Mouse (Mus musculus): ENCODE measurements at regions not wholly inside any gene's neighbourhood (a gene's known extent, or its start where the extent isn't known, plus 50 kb on each side); places are given as distances from the start of the nearest gene placed in this dataset.

- no peak for DNase-seq (ENCODE audit: low spot score in 2 of 2)
These were observed 61.3 kb upstream of the Gm3839 start for GRCm38 (mm10) chr14:11417857-11418256.

GRCm38 (mm10) chr14:11422306-11422705 is 65.8 kb upstream of the Gm3839 start:
- no peak for DNase-seq (ENCODE audit: low spot score in 2 of 2)

GRCm38 (mm10) chr14:11428256-11429240 is 72.0 kb upstream of the Gm3839 start:
- DNase-seq (ENCODE audit: low spot score in 2 of 2), result no peak

- DNase-seq (ENCODE audit: low spot score in 2 of 2), result no peak
These were observed 78.7 kb upstream of the Gm3839 start for GRCm38 (mm10) chr14:11435166-11435784.

- no peak for DNase-seq (ENCODE audit: low spot score in 2 of 2)
These were observed 82.1 kb upstream of the Gm3839 start for GRCm38 (mm10) chr14:11438611-11439010.

- peak in 1 of 2 experiments; percentile 3 for DNase-seq (ENCODE audit: low spot score in 2 of 2)
These were observed 83.7 kb upstream of the Gm3839 start for GRCm38 (mm10) chr14:11440176-11440575.

GRCm38 (mm10) chr14:11449958-11450357 is 93.4 kb upstream of the Gm3839 start:
- no peak for DNase-seq (ENCODE audit: low spot score in 2 of 2)

GRCm38 (mm10) chr14:11477731-11478130 is 75.6 kb upstream of the Ptprg start:
- no peak for DNase-seq (ENCODE audit: low spot score in 2 of 2)

- DNase-seq (ENCODE audit: low spot score in 2 of 2), result no peak
These were observed 71.2 kb upstream of the Ptprg start for GRCm38 (mm10) chr14:11482151-11482550.

GRCm38 (mm10) chr14:11486287-11486686 is 67.0 kb upstream of the Ptprg start:
- no peak for DNase-seq (ENCODE audit: low spot score in 2 of 2)

- no peak for DNase-seq (ENCODE audit: low spot score in 2 of 2)
These were observed 51.6 kb upstream of the Ptprg start for GRCm38 (mm10) chr14:11501744-11502143.

GRCm38 (mm10) chr14:11503156-11503555 is 50.2 kb upstream of the Ptprg start:
- no peak for DNase-seq (ENCODE audit: low spot score in 2 of 2)
